Mouse (Mus musculus) olfactory bulb, adult 2 months (tissue): ENCODE data around the gene Oxsr1.

ENCODE experiments used
- CTCF ChIP-seq: fragments of 200-500 bp; IDR thresholded peaks from 2 replicates; pipeline ENCODE4 v1.5.1; 2012; ENCODE audit warnings: low read depth, mild to moderate bottlenecking, low read length, moderate library complexity; ENCODE audit not compliant: insufficient read depth
- POLR2A ChIP-seq: fragments of 200-500 bp; IDR thresholded peaks from 2 replicates; pipeline ENCODE4 v1.6.1; 2012; ENCODE audit warnings: mild to moderate bottlenecking, low read depth, low read length, moderate library complexity; ENCODE audit not compliant: insufficient read depth

DNA sequence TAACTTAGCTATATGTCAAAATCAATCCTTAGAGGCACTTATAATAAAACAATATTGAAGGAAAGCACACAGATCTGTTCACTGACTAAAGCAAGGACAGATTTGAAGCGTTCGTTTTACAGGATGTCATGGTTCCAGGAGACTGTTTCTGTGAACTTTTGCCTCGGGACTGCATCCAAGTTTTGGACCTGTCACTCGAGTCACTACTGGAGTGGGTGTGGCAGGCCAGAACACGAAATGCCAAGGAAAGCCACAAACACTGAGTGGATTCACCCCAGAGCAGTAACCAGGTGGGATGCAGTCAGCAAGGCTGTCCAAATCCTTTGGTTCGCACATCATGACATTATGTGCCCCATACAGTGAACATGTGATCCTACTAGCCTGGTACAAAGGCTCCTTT, 107.6 kb downstream of the Oxsr1 start:
- TF ChIP-seq CTCF (no peak), POLR2A (no peak)
